Mouse (Mus musculus) cerebellum, adult 11-12 months (tissue): ENCODE data around the gene Fam193b.
"Not testable (repeated sequence)": the region's sequence is repeated elsewhere in the genome, so short reads cannot be mapped to it uniquely, and the experiment has no call there.

ENCODE experiments used
- DNase-seq: peaks from one replicate; pipeline ENCODE4 v3.0.0; 2022

Fam193b gene

GRCm38 (mm10) chr13:55570286-55570973, 490 bp downstream of the Fam193b start:
- DNase-seq, result peak; percentile 61

DNA sequence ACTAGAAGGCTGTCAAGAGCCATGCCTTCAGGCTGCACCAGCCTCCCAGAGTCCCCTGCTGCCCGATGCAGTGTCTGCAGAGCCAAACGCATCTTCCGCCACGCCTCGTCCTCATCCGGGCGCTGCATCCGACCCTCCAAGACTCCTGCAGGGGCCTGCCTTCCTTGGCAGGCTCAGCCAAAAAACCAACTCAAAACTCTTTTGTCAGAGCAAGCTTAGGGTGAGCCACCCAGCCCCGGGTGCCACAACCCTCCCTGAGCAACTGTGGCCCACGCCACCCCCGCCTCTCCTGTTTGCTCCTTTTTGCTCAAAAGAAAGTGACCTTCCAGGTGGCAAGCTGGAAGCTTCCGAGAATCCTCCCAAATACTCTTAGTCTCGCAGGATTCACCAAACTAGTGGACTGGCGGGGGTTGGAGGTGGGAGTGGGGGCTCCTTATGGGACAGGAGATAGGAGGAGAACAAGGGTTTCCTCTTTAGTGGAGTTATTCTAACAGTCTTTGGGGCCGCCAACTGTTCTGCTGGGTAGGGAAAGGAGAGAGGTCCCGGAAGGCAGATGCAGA, 1.1 kb downstream of the Fam193b start:
- peak; percentile 52 for DNase-seq

GRCm38 (mm10) chr13:55568524-55568923, 2.4 kb downstream of the Fam193b start:
- DNase-seq, result not testable (repeated sequence)

DNA sequence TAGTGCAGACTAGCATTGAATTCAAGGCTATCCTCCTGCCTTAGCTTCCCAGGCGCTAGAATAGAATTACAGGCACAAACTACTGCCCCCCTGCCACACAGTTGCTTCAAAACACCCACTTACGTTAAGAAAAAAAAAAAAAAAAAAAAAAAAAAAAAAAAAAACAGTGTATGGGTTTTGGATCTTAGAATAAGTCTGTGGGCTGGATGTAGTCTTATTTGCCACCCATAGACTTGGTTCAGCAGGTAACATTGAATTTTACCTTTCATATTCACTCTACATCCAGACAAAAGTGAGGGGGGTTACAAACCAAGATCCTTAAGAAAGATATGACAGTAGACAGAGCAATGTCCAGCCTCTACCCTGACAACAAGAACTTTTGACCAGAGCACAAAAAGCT, 3.0 kb downstream of the Fam193b start:
- DNase-seq, result no peak

- no peak for DNase-seq
Observed at GRCm38 (mm10) chr13:55567001-55567400, 3.9 kb downstream of the Fam193b start.

- no peak for DNase-seq
Observed at GRCm38 (mm10) chr13:55563266-55563879, 7.5 kb downstream of the Fam193b start.

GRCm38 (mm10) chr13:55557499-55557898, 13.4 kb downstream of the Fam193b start:
- no peak for DNase-seq

DNA sequence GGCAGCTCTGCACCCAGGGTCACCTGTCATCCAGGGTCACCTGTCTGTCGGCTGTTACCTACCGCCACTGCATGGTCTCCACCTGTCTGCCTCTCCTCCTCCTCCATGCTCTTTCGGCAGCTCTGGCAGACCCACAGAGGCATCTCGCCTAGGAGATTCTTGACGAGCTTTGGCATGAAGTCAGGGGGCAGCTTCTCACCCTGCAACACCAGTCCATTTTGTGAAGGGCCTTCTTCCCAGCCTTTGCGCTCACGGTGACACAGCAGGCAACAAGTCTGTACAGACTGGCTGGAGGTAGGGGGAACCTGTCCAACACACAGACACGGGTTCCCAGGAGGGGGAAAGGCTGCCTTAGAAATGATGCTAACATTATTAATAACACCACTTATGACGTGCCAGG, 15.0 kb downstream of the Fam193b start:
- no peak for DNase-seq

DNA sequence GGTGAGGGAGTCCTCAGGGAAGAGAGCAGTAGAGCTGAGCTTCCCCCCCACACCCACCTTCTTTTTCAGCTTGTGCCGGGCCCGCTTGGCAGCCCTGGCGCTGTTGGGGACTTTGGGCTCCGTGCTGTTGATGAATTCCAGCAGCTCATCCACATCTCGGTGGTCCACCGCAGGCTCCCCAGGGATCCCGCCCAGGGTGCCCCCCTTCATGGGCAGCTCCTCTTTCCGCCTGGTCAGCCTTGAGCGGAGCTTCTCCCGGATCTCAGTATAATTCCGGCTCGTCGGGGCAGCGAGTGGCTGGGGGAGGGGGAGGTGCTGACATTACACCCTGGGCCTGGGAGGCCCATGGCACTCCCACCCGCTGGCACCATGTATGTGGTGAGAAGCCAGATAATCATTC, 21.9 kb downstream of the Fam193b start:
- DNase-seq, result no peak

DNA sequence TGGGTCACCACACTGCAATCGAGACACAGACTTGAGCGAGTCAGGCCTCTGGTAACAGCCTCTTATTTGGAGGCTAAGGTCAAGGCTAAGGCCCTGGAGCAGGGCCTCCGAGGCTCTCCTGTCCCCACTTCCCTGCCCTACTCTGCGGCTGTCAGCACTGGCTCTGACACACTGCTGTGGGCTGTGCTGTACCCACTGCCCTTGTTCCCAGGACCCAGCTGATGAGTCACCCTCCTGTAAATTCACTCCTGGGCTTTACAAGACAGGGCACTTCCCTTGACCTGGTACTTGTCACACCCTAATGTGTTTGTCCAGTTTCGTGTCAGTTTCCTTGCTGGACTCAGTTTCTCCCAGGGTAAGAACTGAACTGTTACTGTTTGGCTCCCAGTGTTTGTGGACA, 22.5 kb downstream of the Fam193b start:
- no peak for DNase-seq

DNA sequence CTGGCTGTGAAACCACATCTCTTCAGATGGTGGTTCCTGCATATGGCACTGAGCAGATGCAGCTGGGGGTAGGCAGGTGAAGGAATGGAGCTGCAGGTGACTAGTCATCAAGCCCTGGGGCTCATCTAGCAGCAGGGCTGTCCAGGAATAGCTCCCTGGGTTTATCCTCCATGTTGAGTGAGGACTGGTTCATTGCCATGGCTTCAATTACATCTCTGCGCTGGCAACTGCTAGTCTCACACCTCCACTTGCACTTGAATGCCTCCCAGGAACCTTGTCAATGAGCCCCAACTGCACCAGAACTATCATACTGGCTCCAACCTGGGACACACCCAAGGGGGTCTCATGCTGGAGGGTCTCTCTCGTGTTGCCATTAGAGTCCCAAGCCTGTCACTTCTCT, 23.0 kb downstream of the Fam193b start:
- no peak for DNase-seq

DNA sequence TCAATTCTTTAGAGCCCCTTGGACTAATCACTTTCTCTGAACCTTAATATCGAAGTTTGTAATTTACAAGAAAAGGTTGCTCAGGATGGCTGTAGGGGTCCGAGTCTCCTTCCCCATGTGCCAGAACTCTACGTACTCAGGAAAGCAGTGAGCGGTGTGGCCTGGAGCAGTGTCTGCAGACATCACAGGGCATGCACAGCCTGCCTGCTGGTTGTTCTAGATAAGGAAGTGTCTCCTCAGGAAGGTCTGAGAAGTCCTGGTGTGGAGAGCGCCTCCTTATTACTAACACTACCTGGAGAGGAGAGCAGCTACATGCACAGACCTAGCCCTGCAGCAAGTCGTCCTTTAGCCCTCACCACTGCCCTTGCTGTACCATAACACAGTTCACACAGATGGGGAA, 26.1 kb downstream of the Fam193b start:
- DNase-seq, result no peak

- no peak for DNase-seq
Observed at GRCm38 (mm10) chr13:55543447-55543846, 27.5 kb downstream of the Fam193b start.

DNA sequence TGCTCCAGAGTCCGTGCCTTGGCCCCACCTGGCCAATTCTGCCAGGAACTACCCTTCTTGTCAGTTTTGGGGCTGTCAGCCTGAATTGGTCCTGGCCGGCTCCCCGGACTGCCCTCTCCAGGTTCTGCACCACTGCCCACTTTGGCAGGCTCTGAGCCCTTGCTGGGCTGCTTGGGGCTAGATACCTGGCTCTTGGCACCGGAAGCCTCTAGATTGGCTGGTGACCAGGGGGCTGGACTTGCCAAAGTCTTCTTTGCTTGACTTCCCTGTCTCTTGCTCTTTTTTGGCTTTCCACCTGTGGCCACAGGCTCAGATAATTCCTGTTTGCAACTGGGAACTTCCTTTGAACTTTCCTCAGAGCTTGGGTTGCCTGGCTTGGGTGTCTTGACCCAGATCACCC, 28.0 kb downstream of the Fam193b start:
- peak; percentile 23 for DNase-seq

GRCm38 (mm10) chr13:55540933-55541332, 30.0 kb downstream of the Fam193b start:
- no peak for DNase-seq

GRCm38 (mm10) chr13:55536194-55537175, 34.4 kb downstream of the Fam193b start, which contains the start of gene Ddx41:
Ddx41 (minus strand) TSS chr13:55536658.
- DNase-seq, result peak; percentile 100

GRCm38 (mm10) chr13:55535796-55536193, 35.1 kb downstream of the Fam193b start:
- DNase-seq, result peak; percentile 67

DNA sequence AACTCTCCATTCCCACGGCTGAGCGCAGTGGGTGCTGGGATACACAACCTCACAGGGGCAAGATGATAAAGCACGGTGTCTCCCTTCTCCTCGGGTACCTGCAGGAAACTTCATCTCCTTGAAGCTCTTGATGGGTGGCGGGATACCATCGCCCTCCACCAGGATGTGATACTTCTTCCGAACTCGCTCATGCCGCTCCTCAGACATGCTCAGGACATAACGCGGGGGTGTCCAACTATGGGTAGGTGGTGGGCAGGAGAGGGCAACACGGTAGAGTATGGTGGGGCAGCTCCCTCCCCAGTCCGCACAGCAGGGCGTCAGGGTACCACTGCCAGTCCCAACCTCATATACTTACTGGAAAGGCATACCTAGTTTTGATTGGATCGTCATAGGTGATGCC, 35.7 kb downstream of the Fam193b start:
- peak; percentile 58 for DNase-seq

- no peak for DNase-seq
Observed at GRCm38 (mm10) chr13:55529198-55529915, 41.6 kb downstream of the Fam193b start, which contains the start of gene Dok3. Dok3 (minus strand) TSS chr13:55529296.

DNA sequence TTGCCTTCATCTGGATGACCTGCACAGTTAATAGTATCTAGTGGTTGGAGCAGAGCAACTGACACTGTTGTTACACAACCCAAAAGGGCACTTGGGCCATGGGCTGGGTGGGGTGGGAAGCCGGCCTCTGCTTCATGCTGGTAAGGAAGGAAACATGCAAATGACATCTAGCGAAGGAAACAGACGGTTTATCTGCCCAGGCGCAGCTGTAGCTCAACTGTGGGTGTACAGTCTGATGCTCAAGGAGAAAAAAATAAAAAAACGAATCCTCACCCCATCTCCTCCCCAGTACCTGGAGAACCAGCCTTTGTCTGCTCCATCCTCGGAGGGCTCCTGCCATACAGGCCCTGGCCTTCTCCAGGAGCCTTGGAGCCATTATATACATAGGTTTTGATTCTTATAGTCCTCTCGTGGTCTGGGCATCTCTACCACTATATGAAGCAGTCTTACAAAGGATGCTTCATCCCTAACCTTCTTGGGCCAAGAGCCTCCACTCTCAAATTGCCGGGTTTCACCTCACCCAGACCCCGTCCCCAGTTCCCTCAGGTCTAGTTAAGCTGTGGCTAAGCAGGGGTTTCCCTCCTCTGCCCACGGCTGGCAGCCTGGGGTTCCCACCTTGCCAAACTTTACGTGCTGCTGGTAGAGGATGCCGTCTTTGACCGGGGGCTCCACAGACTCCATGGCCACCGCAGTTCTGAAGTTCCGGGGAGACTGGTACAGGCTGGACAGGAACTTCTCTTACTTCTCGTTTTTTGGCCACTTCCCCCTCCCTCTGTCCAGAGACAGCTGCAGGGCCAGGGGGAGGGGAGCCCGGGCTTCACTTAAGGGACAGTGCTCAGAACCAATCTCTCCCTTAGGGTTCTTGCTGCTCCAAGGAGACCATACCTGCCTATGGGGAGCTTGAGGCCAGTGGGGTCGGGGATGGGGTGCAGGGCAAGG, 42.8 kb downstream of the Fam193b start:
- DNase-seq, result no peak

DNA sequence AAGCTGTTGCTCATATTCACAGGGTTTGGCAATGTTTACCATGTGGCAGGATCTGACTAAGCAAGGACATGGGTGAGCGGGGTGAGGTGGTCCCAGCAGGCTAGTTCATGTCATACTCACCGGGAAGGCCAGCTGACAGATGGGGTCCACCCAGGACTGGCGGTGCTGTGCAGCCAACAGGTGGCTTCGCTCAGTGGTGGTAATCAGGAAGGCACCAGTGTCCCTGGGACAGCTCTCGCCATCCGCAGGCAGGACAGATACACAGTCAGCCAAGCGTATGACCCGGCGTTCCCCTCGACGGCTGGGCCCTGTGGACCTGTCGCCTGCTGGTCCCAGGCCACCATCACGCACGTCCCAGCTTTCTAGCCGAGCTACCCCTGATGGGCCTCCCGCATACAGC, 43.7 kb downstream of the Fam193b start:
- DNase-seq, result no peak
